Mouse (Mus musculus) kidney, postnatal 14 days (tissue): ENCODE measurements at regions not wholly inside any gene's neighbourhood (a gene's known extent, or its start where the extent isn't known, plus 50 kb on each side); places are given as distances from the start of the nearest gene placed in this dataset.
A peak's percentile ranks its signal among the peaks of the same experiment; 100 is the strongest.

ENCODE experiments used
- DNase-seq: peaks from one replicate; pipeline ENCODE4 v3.0.0; 2022; ENCODE audit warnings: mixed read lengths

DNA sequence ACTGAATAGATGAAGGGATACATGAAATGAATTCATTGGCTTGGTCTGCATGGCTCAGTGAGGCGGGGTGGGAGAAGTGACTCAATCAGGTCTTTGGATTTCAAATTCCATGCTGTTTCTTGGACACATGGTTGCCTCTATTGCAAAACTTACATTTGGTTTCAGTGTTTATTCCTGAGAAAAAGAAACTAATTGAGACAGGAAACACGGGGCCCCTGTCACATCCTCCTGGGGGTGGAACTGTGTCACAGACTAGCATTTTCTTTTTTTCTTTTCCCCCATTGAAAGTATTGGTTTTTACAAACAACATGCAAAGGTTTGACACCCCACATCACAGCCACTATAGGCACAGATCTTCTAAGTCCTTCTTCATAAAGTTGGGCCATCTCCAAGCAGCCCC is 375.8 kb upstream of the Pik3r1 start:
- no peak for DNase-seq

- no peak for DNase-seq
These were observed 380.0 kb upstream of the Pik3r1 start for GRCm38 (mm10) chr13:102148039-102148438.

GRCm38 (mm10) chr13:102153785-102154608 is 386.0 kb upstream of the Pik3r1 start:
- peak; percentile 62 for DNase-seq

DNA sequence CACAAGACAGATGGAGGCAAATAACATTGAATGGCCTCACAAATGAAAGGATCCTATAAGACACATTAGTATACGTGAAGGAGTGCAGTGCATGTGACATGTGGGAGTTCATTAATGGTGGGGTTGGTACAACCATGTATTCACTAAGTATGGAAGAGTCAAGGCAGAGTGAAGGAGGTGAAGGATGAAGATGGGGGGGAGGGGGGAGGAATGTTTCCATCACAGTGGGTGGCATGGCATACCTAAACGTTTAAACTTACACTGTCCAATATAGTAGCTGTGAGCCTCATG is 386.5 kb upstream of the Pik3r1 start:
- DNase-seq = no peak

DNA sequence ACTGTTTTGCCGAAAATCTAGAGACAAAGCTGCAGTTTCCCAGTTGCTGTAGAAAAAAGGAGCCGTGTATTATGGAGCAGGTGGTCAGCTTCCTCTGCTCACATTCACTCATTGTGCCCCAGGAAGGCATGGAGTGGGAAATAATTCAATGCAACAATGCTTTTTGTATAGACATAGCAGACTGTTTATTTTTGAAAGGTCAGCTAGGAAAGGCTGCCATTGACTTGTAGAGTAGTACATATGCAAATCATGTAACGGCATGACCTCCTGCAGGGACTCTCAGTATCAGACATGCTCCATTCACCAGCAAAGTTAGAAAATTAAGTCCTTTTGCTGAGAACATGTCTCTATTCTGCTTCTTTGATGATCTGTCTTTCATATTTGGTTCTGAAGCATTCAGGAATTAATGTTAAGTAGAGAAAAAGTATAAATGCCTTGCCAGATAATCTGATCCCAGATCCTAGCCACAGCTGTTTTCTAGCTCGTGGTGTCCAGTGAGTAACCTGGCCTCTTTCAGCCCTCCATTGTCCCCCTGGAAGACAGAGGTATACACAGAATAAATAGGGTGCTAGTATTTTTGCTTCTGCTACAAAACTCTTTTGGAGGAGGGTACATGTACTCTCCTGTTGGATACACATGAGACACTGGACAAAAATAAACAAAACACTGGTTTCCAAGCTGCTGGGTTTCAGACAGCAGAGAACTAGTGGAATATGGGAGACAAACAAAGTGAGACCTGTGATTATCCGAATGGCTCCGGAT is 389.5 kb upstream of the Pik3r1 start:
- no peak for DNase-seq

GRCm38 (mm10) chr13:102173382-102174234 is 405.6 kb upstream of the Pik3r1 start:
- no peak for DNase-seq

GRCm38 (mm10) chr13:102174431-102174830 is 406.4 kb upstream of the Pik3r1 start:
- no peak for DNase-seq

GRCm38 (mm10) chr13:102174896-102175295 is 406.9 kb upstream of the Pik3r1 start:
- no peak for DNase-seq

DNA sequence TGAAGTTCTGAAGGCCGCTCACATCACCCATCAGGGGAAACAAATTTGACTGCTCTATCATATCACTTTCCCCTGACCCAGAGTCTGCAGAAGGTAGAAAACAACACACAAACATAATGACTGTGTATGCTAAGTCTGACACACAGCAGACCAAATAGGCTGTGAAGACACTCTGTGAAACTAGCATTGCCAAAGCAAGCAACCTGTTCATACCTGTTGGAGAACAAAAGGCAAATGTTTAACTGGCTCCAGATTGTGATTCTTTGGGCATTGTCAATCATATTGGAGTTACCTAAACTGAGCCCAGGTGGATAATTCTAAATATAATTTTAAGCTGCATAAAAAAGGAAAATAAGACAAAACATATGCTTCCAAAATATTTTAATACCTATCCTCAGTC is 407.4 kb upstream of the Pik3r1 start:
- no peak for DNase-seq

GRCm38 (mm10) chr13:102176456-102176855 is 408.4 kb upstream of the Pik3r1 start:
- DNase-seq = no peak

DNA sequence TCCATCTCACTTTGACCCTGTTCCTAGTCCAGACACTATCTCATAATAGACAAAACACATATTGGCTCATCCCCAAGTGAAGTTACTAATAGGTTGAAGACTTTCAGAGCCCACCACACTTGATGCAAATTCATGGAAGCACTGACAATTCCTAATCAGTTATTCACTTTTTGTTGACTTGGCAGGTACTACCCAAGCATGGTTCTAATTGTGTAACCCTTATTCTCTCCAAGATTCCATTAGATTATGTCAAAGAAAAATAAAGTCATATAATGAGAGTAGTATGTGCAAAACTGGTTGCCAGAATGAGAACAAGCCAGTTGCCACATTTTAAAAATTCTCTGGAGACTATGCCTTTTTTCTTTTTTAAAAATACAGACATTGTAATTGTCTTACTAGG is 426.7 kb upstream of the Pik3r1 start:
- no peak for DNase-seq

- DNase-seq = no peak
These were observed 434.3 kb upstream of the Pik3r1 start for GRCm38 (mm10) chr13:102202301-102202700.

DNA sequence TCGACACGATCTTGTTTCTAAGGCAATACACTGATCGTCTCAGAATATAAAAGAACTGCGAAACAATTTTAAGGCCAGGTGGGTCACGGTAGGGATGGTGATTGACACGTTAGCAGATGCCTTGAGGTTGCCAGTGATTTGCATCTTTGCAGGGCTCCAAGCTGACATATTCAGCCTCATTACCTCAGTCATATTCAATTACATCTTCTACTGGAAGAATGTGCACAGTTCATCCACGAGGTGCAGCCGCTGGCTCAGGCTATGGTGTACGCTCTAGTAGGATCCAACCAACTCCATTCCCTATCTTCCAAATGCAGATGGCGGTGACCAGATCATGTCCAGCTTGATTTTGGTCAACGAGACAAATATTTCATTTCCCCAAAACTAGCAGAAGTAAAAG is 450.5 kb upstream of the Pik3r1 start:
- DNase-seq = no peak

- DNase-seq = no peak
These were observed 462.3 kb upstream of the Cd180 start for GRCm38 (mm10) chr13:102231048-102231447.

DNA sequence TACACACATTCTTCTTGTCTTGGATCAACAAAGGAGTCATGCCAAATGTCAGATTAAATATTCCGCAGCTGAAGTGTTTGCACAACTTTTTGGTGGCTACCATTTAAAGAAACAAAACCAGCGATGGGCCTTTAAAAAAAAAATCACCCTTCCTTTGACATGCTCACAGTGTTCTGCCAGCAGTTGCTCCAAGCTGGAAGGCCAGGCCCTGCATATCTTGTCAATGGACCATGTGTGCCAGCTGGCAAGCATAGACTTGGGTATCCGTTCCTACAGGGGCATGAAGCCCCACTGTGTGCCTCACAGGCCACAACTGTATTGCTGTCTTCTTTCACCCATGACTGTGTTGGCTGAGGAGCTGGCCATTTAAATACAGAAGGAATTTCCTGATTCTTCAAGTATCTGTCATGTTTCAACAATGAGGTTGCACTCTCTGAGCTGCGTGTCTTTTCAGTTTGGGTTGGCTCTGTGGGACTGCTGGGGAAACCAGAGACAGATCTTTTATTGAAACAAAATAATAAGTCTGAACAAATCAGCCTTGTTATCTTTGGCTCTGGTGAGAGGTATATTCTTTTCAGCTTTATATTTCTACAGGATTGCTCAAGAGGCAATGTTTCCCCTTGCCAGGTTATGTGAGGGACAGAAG is 460.9 kb upstream of the Cd180 start:
- DNase-seq = peak; percentile 19

- DNase-seq = no peak
These were observed 442.5 kb upstream of the Cd180 start for GRCm38 (mm10) chr13:102250884-102251283.

DNA sequence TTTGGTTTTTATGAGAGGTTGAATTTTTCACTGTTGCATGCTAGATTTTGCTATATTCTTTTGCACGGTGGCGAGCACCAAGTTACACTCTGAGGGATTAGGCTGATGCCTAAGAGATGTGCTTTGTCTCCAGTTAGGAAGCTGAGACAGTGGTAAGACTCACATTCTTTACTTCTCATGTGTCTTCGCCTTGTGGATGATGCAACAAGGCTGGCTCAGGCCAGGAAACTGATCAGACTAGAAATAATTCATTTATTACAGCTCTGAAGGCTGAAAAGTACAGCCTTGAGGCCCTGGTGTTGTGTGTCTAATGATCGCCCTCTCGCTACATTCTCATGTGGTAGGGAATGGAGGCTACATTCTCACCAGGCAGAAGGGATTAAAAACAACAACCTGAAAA is 441.6 kb upstream of the Cd180 start:
- no peak for DNase-seq

DNA sequence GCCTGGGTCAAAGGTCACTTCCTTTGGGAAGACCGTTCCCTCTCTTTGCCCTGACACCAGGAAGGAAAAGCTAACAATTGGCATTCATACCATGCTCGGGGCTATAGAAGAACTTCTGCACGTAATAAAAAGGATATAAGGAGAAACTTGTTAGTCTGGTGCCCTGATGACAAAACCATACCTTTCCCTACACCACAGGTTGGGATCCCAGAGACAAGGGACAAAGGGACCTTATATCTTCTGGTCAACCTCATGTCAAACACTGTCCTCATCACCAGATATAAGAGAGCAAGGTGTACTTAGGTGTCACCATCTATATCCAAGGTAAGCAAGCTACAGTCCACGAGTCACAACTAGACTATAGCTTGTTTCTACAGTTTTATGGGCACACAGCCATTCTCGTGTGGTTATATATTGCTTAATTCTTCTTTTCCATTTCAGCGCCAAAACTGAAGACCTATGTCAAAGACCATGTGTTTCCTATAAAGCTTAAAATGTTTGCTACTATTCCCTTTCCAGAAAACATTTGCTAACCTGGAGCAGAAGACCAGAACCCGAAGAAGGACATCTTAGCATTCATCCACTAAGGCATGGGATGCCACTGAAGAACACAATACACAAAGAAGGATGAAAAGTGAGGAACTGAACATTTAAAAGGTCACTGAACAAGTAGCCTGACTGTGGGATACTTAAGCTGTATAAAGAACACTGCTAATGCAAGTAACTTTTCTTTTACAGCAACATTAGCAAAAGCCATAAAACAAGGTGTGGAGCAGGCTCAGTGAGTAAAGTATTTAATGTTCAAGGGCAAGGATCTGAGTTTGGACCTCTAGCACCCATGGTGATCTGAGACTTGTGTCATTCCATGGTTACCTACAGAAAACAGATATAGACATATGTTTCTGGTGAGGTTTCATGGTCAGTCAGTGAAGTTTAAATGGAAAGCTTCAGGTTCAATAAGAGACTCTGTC is 437.7 kb upstream of the Cd180 start:
- DNase-seq = no peak

GRCm38 (mm10) chr13:102258207-102258606 is 435.2 kb upstream of the Cd180 start:
- no peak for DNase-seq

- no peak for DNase-seq
These were observed 419.5 kb upstream of the Cd180 start for GRCm38 (mm10) chr13:102273818-102274217.

- no peak for DNase-seq
These were observed 418.1 kb upstream of the Cd180 start for GRCm38 (mm10) chr13:102275296-102275695.

GRCm38 (mm10) chr13:102276885-102277284 is 416.5 kb upstream of the Cd180 start:
- no peak for DNase-seq
